Mouse (Mus musculus): ENCODE data around the gene Chmp1a. TPM values are rescaled to one million over a fixed set of nuclear protein-coding genes. Genes with fewer than 3 reads are reported as not detected.

Chmp1a gene
- total and polyA plus RNA-seq, 3 experiments: 56.3 to 63.9 (median 58.3) TPM

- Histone ChIP-seq H3K36me3 (ENCODE audit: control insufficient read depth, insufficient read depth, low read length) (no peaks in the 10 kb centered on the region), H3K27me3 (ENCODE audit: control insufficient read depth, insufficient read depth, low read length) (no peaks in the 10 kb centered on the region), H3K4me3 (no peak overlapping the region), H3K4me1 (ENCODE audit: control insufficient read depth, insufficient read depth, low read length) (peaks cover 2% of the 10 kb centered on the region), H3K9ac (ENCODE audit: low read depth, low read length) (no peak overlapping the region), H3K27ac (no peak overlapping the region), H3K79me2 (replicated peaks; ENCODE audit: control insufficient read depth, insufficient read depth, low read length) (no peaks in the 10 kb centered on the region)
- intact Hi-C loops (cut with DNase I): loop anchor here (10.0 kb wide), 2 partner anchors 256 to 854 kb away; partner anchors contain the start of gene Zc3h18
- WGBS: 100% methylated on average over 1 of the region's 1 CpGs
- TF ChIP-seq CTCF (IDR thresholded peaks at IDR 0.05) (no peak), EP300 (IDR thresholded peaks at IDR 0.05; ENCODE audit: insufficient read depth, low read depth, low read length) (no peak), POLR2A (IDR thresholded peaks at IDR 0.05; ENCODE audit: insufficient read depth, low read depth, low read length) (no peak)
- DNase-seq: no peak
These were observed 15.9 kb upstream of the Chmp1a start for GRCm38 (mm10) chr8:123228416-123228815.

DNA sequence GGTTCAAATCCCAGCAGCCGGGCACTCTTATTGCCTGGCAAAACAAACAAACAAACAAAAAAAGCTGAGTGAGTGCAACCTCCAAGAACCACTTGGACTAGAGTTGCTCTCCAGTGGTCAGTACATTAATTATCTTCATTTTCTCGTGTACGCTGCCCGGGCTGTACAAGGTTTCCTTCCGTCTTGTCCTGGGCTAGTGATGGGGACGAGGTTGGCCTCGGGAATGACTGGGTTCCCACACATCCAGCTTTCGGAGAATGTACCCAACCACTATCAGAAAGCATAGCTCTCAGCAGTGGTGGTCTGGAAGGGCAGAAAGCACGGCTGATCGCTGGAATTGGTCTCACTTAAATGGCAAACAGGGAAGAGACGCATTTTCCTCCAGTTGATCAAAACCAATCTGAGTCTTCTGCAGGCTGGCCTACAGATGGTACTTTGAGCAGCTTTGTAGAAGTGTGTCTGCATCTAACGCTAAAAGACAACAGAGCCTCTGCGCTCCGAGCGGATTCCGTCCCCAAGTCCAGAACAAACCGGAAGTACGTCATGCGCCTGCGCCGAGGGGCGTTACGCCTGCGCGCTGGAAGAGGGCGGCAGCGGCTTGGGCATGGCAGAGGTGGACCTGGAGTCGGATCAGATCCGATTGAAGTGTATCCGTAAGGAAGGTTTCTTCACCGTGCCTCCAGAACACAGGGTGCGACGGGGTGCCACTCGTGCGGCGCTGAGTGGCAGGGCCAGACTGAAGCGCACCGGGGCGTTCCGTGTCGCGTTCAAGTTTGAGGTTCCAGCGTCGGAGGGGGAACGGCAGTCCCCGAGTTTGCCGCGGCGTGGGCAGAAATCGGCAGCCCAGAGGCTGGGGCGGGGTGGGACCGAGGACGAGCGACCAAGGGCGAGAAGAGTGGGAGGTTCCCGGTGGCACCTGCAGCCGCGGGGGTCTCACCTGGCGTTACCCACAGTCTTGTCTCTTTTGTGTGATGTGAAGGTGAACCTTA is 12.0 kb upstream of the Chmp1a start, which contains the start of gene Cdk10:
Cdk10 (plus strand) TSS at position 565 of the 989 bp plus-strand sequence.
- peak; percentile 94 to 97 for DNase-seq
- 2% methylated on average over 59 of the region's 59 CpGs for WGBS
- Histone ChIP-seq H3K4me3 (peak within 1 kb of the TSS; percentile 75), H3K4me1 (ENCODE audit: control insufficient read depth, insufficient read depth, low read length) (peaks cover 2% of the 10 kb centered on the region), H3K79me2 (replicated peaks; ENCODE audit: control insufficient read depth, insufficient read depth, low read length) (no peaks in the 10 kb centered on the region), H3K36me3 (ENCODE audit: control insufficient read depth, insufficient read depth, low read length) (no peaks in the 10 kb centered on the region), H3K27ac (peak within 1 kb of the TSS; percentile 85), H3K27me3 (ENCODE audit: control insufficient read depth, insufficient read depth, low read length) (no peaks in the 10 kb centered on the region), H3K9ac (ENCODE audit: low read depth, low read length) (peak within 1 kb of the TSS; percentile 90)
- intact Hi-C loops (cut with DNase I): loop anchor here (10.0 kb wide), 2 partner anchors 260 to 850 kb away; partner anchors contain the start of gene Zc3h18
- TF ChIP-seq CTCF (IDR thresholded peaks at IDR 0.05) (no peak), EP300 (IDR thresholded peaks at IDR 0.05; ENCODE audit: insufficient read depth, low read depth, low read length) (peak; percentile 70; the same call in 1 of the 2 replicates), POLR2A (IDR thresholded peaks at IDR 0.05; ENCODE audit: insufficient read depth, low read depth, low read length) (peak; percentile 100)

- 27% methylated on average over 1 of the region's 1 CpGs for WGBS
These were observed 8.4 kb upstream of the Chmp1a start for GRCm38 (mm10) chr8:123220917-123221316.

DNA sequence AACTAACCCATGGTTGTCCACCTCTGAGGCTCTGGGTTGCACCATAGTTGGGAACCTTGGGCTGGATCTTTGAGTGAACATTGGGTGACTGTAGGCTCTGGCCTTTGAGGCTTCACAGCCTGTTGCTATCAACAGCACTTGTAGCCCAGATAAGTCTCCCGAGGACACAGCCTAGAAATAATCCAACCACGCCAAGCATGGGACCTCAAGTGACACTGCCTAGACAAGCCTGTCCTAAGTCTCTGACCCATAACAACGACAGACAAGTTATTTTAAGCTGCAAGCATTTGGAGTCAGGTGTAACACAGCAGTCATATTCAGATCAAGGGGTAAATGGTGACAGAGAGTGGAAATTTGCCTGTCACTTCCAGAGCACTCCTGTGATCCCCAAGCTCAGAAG is 2.9 kb upstream of the Chmp1a start:
- Histone ChIP-seq H3K79me2 (replicated peaks; ENCODE audit: control insufficient read depth, insufficient read depth, low read length) (no peaks in the 10 kb centered on the region), H3K27me3 (ENCODE audit: control insufficient read depth, insufficient read depth, low read length) (no peaks in the 10 kb centered on the region), H3K27ac (peak overlapping the region; percentile 93), H3K9ac (ENCODE audit: low read depth, low read length) (no peak overlapping the region), H3K36me3 (ENCODE audit: control insufficient read depth, insufficient read depth, low read length) (no peaks in the 10 kb centered on the region), H3K4me3 (no peak overlapping the region), H3K4me1 (ENCODE audit: control insufficient read depth, insufficient read depth, low read length) (peaks cover 3% of the 10 kb centered on the region; the same call in 1 of the 2 replicates)
- peak; percentile 39; the same call in 1 of the 2 replicates for TF ChIP-seq POLR2A (IDR thresholded peaks at IDR 0.05; ENCODE audit: insufficient read depth, low read depth, low read length)
- peak; percentile 96 for TF ChIP-seq EP300 (IDR thresholded peaks at IDR 0.05; ENCODE audit: insufficient read depth, low read depth, low read length)
- TF ChIP-seq CTCF (IDR thresholded peaks at IDR 0.05): no peak
- DNase-seq: peak in 1 of 2 experiments; percentile 70
- WGBS: 45% methylated on average over 3 of the region's 3 CpGs
- intact Hi-C loops (cut with DNase I): loop anchor here (10.0 kb wide), 2 partner anchors 311 to 741 kb away; partner anchors contain the start of genes Ctu2 and Rnf166

More at GRCm38 (mm10) chr8:123220917-123221316, 8.4 kb upstream of the Chmp1a start:
- no peaks in the 10 kb centered on the region for H3K27me3 ChIP-seq (ENCODE audit: control insufficient read depth, insufficient read depth, low read length)
- H3K4me1 ChIP-seq (ENCODE audit: control insufficient read depth, insufficient read depth, low read length): peaks cover 2% of the 10 kb centered on the region
- H3K9ac ChIP-seq (ENCODE audit: low read depth, low read length): no peak overlapping the region
- no peaks in the 10 kb centered on the region for H3K36me3 ChIP-seq (ENCODE audit: control insufficient read depth, insufficient read depth, low read length)
- H3K4me3 ChIP-seq: no peak overlapping the region
- H3K79me2 ChIP-seq (replicated peaks; ENCODE audit: control insufficient read depth, insufficient read depth, low read length): no peaks in the 10 kb centered on the region
- DNase-seq: no peak
- no peak overlapping the region for H3K27ac ChIP-seq
- intact Hi-C loops (cut with DNase I): loop anchor here (10.0 kb wide), 2 partner anchors 264 to 846 kb away; partner anchors contain the start of gene Zc3h18
- TF ChIP-seq POLR2A (IDR thresholded peaks at IDR 0.05; ENCODE audit: insufficient read depth, low read depth, low read length): no peak
- no peak for TF ChIP-seq CTCF (IDR thresholded peaks at IDR 0.05)
- TF ChIP-seq EP300 (IDR thresholded peaks at IDR 0.05; ENCODE audit: insufficient read depth, low read depth, low read length): no peak

DNA sequence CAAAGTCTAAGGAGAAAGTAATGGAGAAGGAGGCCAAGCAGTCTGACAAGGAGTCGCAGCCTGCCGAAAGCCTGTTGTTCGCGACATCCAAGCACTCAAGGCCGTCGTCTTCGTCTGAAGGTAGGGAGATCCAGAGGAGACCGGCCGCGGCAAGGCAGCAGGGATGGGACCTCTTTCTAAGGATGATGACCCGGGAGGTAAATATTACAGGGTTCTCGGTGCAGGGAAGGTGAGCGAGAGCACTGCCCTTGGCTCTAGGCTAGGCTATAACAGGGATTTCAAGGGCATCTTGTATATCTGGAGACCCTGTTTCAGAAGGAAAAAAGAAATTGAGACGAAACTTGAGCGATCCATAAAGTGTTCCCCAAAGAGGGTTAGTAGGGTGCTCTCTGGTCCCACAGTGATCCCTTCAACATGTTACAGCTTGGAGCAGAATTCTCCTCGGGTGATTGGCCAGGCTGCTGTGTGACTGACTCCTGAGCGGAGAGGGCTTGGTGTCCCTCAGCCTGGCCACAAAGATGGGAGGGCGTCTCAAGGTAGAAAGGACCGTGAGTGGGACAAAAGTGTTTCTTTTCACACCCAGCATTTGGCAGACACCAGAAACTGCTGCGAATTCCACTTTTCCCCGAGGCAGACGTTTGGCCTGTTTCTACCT is 682 bp upstream of the Chmp1a start:
- peak overlapping the region; percentile 93 for H3K27ac ChIP-seq
- DNase-seq: no peak
- intact Hi-C loops (cut with DNase I): loop anchor here (2.0 to 10.0 kb wide), 3 partner anchors 42 to 738 kb away; partner anchors contain the start of genes Ctu2, Rnf166, Vps9d1 and Zfp276

More for the DNA sequence above, 682 bp upstream of the Chmp1a start:
- no peaks in the 10 kb centered on the region for H3K79me2 ChIP-seq (replicated peaks; ENCODE audit: control insufficient read depth, insufficient read depth, low read length)
- no peak; the same call in 1 of the 2 replicates for TF ChIP-seq POLR2A (IDR thresholded peaks at IDR 0.05; ENCODE audit: insufficient read depth, low read depth, low read length)
- peak; percentile 11; the same call in 1 of the 2 replicates for TF ChIP-seq CTCF (IDR thresholded peaks at IDR 0.05)
- H3K36me3 ChIP-seq (ENCODE audit: control insufficient read depth, insufficient read depth, low read length): no peaks in the 10 kb centered on the region
- 15% methylated on average over 22 of the region's 22 CpGs for WGBS
- peaks cover 3% of the 10 kb centered on the region; the same call in 1 of the 2 replicates for H3K4me1 ChIP-seq (ENCODE audit: control insufficient read depth, insufficient read depth, low read length)
- H3K9ac ChIP-seq (ENCODE audit: low read depth, low read length): peak overlapping the region; percentile 81
- H3K27me3 ChIP-seq (ENCODE audit: control insufficient read depth, insufficient read depth, low read length): no peaks in the 10 kb centered on the region
- peak overlapping the region; percentile 82 for H3K4me3 ChIP-seq
